Comparison of ENCODE assay signal across 8 mouse cellular contexts in the genomic region with DNA sequence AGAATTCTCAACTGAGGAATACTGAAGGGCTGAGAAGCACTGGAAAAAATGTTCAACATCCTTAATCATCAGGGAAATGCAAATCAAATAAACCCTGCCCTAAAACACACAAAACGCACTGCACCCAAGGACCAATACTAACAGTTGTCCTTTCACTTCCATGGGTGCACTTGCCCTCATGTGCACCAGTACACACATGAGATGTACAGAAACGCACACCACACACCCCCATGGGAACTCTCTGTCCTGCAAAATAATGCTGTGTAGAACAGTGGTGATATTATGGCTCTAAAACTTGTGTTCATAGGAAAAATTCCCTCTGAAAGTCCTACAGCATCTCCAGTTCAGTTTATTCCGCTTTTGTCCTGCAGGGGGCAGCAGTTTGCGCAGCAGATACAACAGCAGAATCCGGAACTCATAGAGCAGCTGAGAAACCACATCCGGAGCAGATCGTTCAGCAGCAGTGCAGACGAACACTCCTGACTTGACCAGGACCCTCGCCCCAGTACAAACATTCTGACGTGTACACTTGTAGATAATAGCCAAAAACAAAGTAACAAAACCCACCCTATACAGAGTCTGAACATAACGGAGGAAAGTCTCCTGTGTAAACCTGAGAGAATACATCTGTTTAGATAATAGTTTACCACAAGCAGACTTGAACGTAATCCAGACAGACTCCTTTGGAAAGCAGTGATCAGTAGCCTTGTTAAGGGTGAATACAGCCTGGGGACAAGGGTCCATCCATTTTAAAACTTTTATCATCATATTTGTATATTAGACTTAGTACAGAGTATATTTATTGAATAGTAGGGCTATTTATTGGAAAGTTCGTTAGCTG. TPM values are rescaled to one million over a fixed set of nuclear protein-coding genes. Genes with fewer than 3 reads are reported as not detected.
DNase-seq lines count a peak whose midpoint lies in the region; ATAC-seq and TF ChIP-seq lines count a peak whose summit lies in the region.

No protein-coding gene starts in this region.

- peak; percentile 27 for DNase-seq in 3134 (ENCODE audit: extremely low read depth, insufficient read length, low spot score)
- DNase-seq in adrenal gland, postnatal 10 days: peak; percentile 86
- peak; percentile 73 for DNase-seq in embryo, embryonic 9.5 days (ENCODE audit: extremely low spot score)
- peak; percentile 83 for DNase-seq in kidney, adult 2 months
- DNase-seq in midbrain, postnatal 0 days (ENCODE audit: low spot score): peak; percentile 84
- DNase-seq in spleen, postnatal 14 days (ENCODE audit: low spot score in 2 of 2): peak; percentile 61 to 78

- TF ChIP-seq CTCF in kidney, adult 2 months (conservative IDR thresholded peaks at IDR 0.05; ENCODE audit: insufficient read depth, insufficient read length, low read depth, low read length): peak; percentile 81
- peak; percentile 90 for TF ChIP-seq CTCF in midbrain, postnatal 0 days (IDR thresholded peaks at IDR 0.05)

- H3K27me3 ChIP-seq in kidney, adult 2 months (replicated peaks; ENCODE audit: control insufficient read depth, insufficient read depth, low read length): no peaks in the 10 kb centered on the region
- no peaks in the 10 kb centered on the region for H3K27me3 ChIP-seq in limb, embryonic 13.5 days
- no peaks in the 10 kb centered on the region for H3K27me3 ChIP-seq in midbrain, postnatal 0 days (ENCODE audit: insufficient read depth, low read length)

- no peaks in the 10 kb centered on the region for H3K4me1 ChIP-seq in kidney, adult 2 months (ENCODE audit: control insufficient read depth, insufficient read depth, low read length)
- no peaks in the 10 kb centered on the region for H3K4me1 ChIP-seq in limb, embryonic 13.5 days
- H3K4me1 ChIP-seq in midbrain, postnatal 0 days (ENCODE audit: insufficient read depth, low read length): no peaks in the 10 kb centered on the region

- 43% methylated on average over 13 of the region's 13 CpGs for WGBS in kidney, adult 2 months
- WGBS in limb, embryonic 13.5 days: 43% methylated on average over 13 of the region's 13 CpGs
- 48% methylated on average over 13 of the region's 13 CpGs for WGBS in midbrain, postnatal 0 days

- no peak for TF ChIP-seq POLR2A in kidney, adult 2 months (IDR thresholded peaks at IDR 0.05; ENCODE audit: low read depth, low read length)

- no peaks in the 10 kb centered on the region for H3K9me3 ChIP-seq in limb, embryonic 13.5 days
- H3K9me3 ChIP-seq in midbrain, postnatal 0 days (ENCODE audit: low read length): no peaks in the 10 kb centered on the region

- peak; percentile 100 for ATAC-seq in granulocyte monocyte progenitor cell, adult 5-6 weeks (replicated peaks; ENCODE audit: poor library complexity, severe bottlenecking)
- ATAC-seq in limb, embryonic 13.5 days (ENCODE audit: low FRiP score, low read depth): no peak
- peak; percentile 78 for ATAC-seq in midbrain, postnatal 0 days (ENCODE audit: low FRiP score)

- H3K9ac ChIP-seq in limb, embryonic 13.5 days: no peak overlapping the region
- H3K9ac ChIP-seq in midbrain, postnatal 0 days (replicated peaks; ENCODE audit: low read length, poor library complexity, severe bottlenecking): no peak overlapping the region

- H3K4me2 ChIP-seq in limb, embryonic 13.5 days (replicated peaks): 0 out of 2 replicates have a peak overlapping the region, but pooled peaks have one; percentile 15
- H3K4me2 ChIP-seq in midbrain, postnatal 0 days (ENCODE audit: low read depth, low read length, poor library complexity, severe bottlenecking): no peak overlapping the region

- H3K36me3 ChIP-seq in kidney, adult 2 months (ENCODE audit: control insufficient read depth, insufficient read depth, low read length): peaks cover 2% of the 10 kb centered on the region; the same call in 1 of the 2 replicates
- peaks cover 59% of the 10 kb centered on the region for H3K36me3 ChIP-seq in limb, embryonic 13.5 days
- H3K36me3 ChIP-seq in midbrain, postnatal 0 days (ENCODE audit: insufficient read depth, low read length): peaks cover 47% of the 10 kb centered on the region

- no peak overlapping the region for H3K4me3 ChIP-seq in kidney, adult 2 months (ENCODE audit: insufficient read depth, low read depth, low read length)
- H3K4me3 ChIP-seq in limb, embryonic 13.5 days: no peak overlapping the region
- H3K4me3 ChIP-seq in midbrain, postnatal 0 days (ENCODE audit: low read depth, low read length): no peak overlapping the region

- no peak overlapping the region for H3K27ac ChIP-seq in kidney, adult 2 months (ENCODE audit: insufficient read depth, low read depth, low read length)
- H3K27ac ChIP-seq in limb, embryonic 13.5 days: no peak overlapping the region
- H3K27ac ChIP-seq in midbrain, postnatal 0 days (ENCODE audit: low read depth, low read length): no peak overlapping the region

RNA-seq across cellular contexts. Expression of gene Sgtb, which starts 30.0 kb away (rescaled TPM):
- total RNA-seq in adrenal gland, postnatal 10 days (2021): 1 to 10 TPM; 5.2 to 7.6 TPM
- total RNA-seq in granulocyte monocyte progenitor cell, adult 5-6 weeks (2014; fragmentation: Nextera tagmentation): not detected in 2 replicates
- total RNA-seq in granulocyte monocyte progenitor cell, adult 5-6 weeks (2017): 0.26 TPM in 1 of 2 replicates, not detected in the other
- 1.1 and 1.3 TPM in 2 replicates for polyA plus RNA-seq in kidney, adult 2 months (2012; rRNA removed)
- polyA plus RNA-seq in limb, embryonic 13.5 days (2015; fragmentation: Nextera tagmentation; extraction: Ambion mirVana): 8.0 and 8.2 TPM in 2 replicates
- 32.5 and 33.0 TPM in 2 replicates for total RNA-seq in midbrain, postnatal 0 days (2014; rRNA removed)
- 19.8 and 21.2 TPM in 2 replicates for polyA plus RNA-seq in midbrain, postnatal 0 days (2015; fragmentation: Nextera tagmentation; extraction: Ambion mirVana)

RNA-seq across cellular contexts. Expression of gene Nln, which starts 30.2 kb away (rescaled TPM):
- total RNA-seq in adrenal gland, postnatal 10 days (2021): 10 to 100 TPM; 27.2 to 28.4 TPM
- total RNA-seq in granulocyte monocyte progenitor cell, adult 5-6 weeks (2014; fragmentation: Nextera tagmentation): 27.8 and 45.8 TPM in 2 replicates
- total RNA-seq in granulocyte monocyte progenitor cell, adult 5-6 weeks (2017): 33.5 and 36.5 TPM in 2 replicates
- 10.7 and 11.3 TPM in 2 replicates for polyA plus RNA-seq in kidney, adult 2 months (2012; rRNA removed)
- polyA plus RNA-seq in limb, embryonic 13.5 days (2015; fragmentation: Nextera tagmentation; extraction: Ambion mirVana): 15.0 and 15.7 TPM in 2 replicates
- 91.3 and 94.1 TPM in 2 replicates for total RNA-seq in midbrain, postnatal 0 days (2014; rRNA removed)
- polyA plus RNA-seq in midbrain, postnatal 0 days (2015; fragmentation: Nextera tagmentation; extraction: Ambion mirVana): 59.2 and 60.2 TPM in 2 replicates

RNA-seq across cellular contexts. Expression of gene Trappc13, which starts 38.7 kb away (rescaled TPM):
- total RNA-seq in adrenal gland, postnatal 10 days (2021): 10 to 100 TPM; 47.1 to 51.4 TPM
- 53.1 and 62.4 TPM in 2 replicates for total RNA-seq in granulocyte monocyte progenitor cell, adult 5-6 weeks (2014; fragmentation: Nextera tagmentation)
- total RNA-seq in granulocyte monocyte progenitor cell, adult 5-6 weeks (2017): 66.5 and 73.9 TPM in 2 replicates
- polyA plus RNA-seq in kidney, adult 2 months (2012; rRNA removed): 10.3 and 12.1 TPM in 2 replicates
- polyA plus RNA-seq in limb, embryonic 13.5 days (2015; fragmentation: Nextera tagmentation; extraction: Ambion mirVana): 60.0 and 60.9 TPM in 2 replicates
- 35.1 and 41.9 TPM in 2 replicates for total RNA-seq in midbrain, postnatal 0 days (2014; rRNA removed)
- 45.1 and 46.2 TPM in 2 replicates for polyA plus RNA-seq in midbrain, postnatal 0 days (2015; fragmentation: Nextera tagmentation; extraction: Ambion mirVana)

RNA-seq across cellular contexts. Expression of gene Trim23, which starts 39.0 kb away (rescaled TPM):
- 10 to 100 TPM; 19.2 to 20.3 TPM for total RNA-seq in adrenal gland, postnatal 10 days (2021)
- total RNA-seq in granulocyte monocyte progenitor cell, adult 5-6 weeks (2014; fragmentation: Nextera tagmentation): 8.5 and 10.0 TPM in 2 replicates
- total RNA-seq in granulocyte monocyte progenitor cell, adult 5-6 weeks (2017): 19.3 and 30.5 TPM in 2 replicates
- polyA plus RNA-seq in kidney, adult 2 months (2012; rRNA removed): 2.8 and 4.0 TPM in 2 replicates
- polyA plus RNA-seq in limb, embryonic 13.5 days (2015; fragmentation: Nextera tagmentation; extraction: Ambion mirVana): 22.8 and 24.1 TPM in 2 replicates
- 36.1 and 49.0 TPM in 2 replicates for total RNA-seq in midbrain, postnatal 0 days (2014; rRNA removed)
- polyA plus RNA-seq in midbrain, postnatal 0 days (2015; fragmentation: Nextera tagmentation; extraction: Ambion mirVana): 31.7 and 31.8 TPM in 2 replicates

Comparison
In these comparisons a context has a peak if more than half of its experiments do, and no peak if none do; other contexts are left out.
1. DNase-seq: peak in every context shown above with its lines; median percentile 86 in adrenal gland, postnatal 10 days; 84 in midbrain, postnatal 0 days; 83 in kidney, adult 2 months; 73 in embryo, embryonic 9.5 days; 70 in spleen, postnatal 14 days; 27 in 3134.
2. RNA of gene Sgtb, which starts 30.0 kb away (total RNA-seq): 32.5 to 33.0 TPM in midbrain, postnatal 0 days and 5.2 to 7.6 TPM in adrenal gland, postnatal 10 days; 0.26 TPM in granulocyte monocyte progenitor cell, adult 5-6 weeks; every median in the first group is over 4 times any median in the second.